In genomic region chr8:19707761-19708443, GRCm38 (mm10) we compare ENCODE assay signal across 16 mouse cellular contexts. TPM values are rescaled to one million over a fixed set of nuclear protein-coding genes. Genes with fewer than 3 reads are reported as not detected.
DNase-seq lines count a peak whose midpoint lies in the region; ATAC-seq and TF ChIP-seq lines count a peak whose summit lies in the region.
"Not testable (repeated sequence)": the region's sequence is repeated elsewhere in the genome, so short reads cannot be mapped to it uniquely, and the experiment has no call there.
"Had no signal": no experiment of that assay in that cellular context is flagged by ENCODE, and none has a peak within 500 bp of the region (broad histone marks: within the 10 kb centered on the region; RNA-seq: fewer than 3 reads in every experiment).

No protein-coding gene starts in this region.

- H3K9ac ChIP-seq in embryonic facial prominence, embryonic 15.5 days; heart, embryonic 11.5 days (ENCODE audit: low read depth, low read length); hindbrain, embryonic 16.5 days (ENCODE audit: low read depth, low read length); kidney, postnatal 0 days (ENCODE audit: low read depth, low read length); liver, embryonic 11.5 days (ENCODE audit: low read depth, low read length); midbrain, embryonic 12.5 days (replicated peaks); neural tube, embryonic 13.5 days: not testable (repeated sequence)

- not testable (repeated sequence) for H3K4me1 ChIP-seq in embryonic facial prominence, embryonic 15.5 days; heart, embryonic 11.5 days (ENCODE audit: control insufficient read depth, insufficient read depth, low read length); hindbrain, embryonic 16.5 days (ENCODE audit: control insufficient read depth, insufficient read depth, low read depth, low read length); kidney, postnatal 0 days (replicated peaks; ENCODE audit: insufficient read depth, low read length); liver, embryonic 11.5 days (replicated peaks; ENCODE audit: control insufficient read depth, insufficient read depth, low read length); midbrain, embryonic 12.5 days; neural tube, embryonic 13.5 days (replicated peaks)

- not testable (repeated sequence) for TF ChIP-seq CTCF in kidney, postnatal 0 days (IDR thresholded peaks at IDR 0.05; ENCODE audit: low read depth)

- H3K27me3 ChIP-seq in embryonic facial prominence, embryonic 15.5 days; heart, embryonic 11.5 days (ENCODE audit: control insufficient read depth, insufficient read depth, low read length); hindbrain, embryonic 16.5 days (replicated peaks; ENCODE audit: control insufficient read depth, insufficient read depth, low read length); kidney, postnatal 0 days (ENCODE audit: insufficient read depth, low read length); liver, embryonic 11.5 days (replicated peaks; ENCODE audit: control insufficient read depth, insufficient read depth, low read length); midbrain, embryonic 12.5 days; neural tube, embryonic 13.5 days: not testable (repeated sequence)

- WGBS in embryonic facial prominence, embryonic 15.5 days, result 82% methylated on average over 13 of the region's 15 CpGs
- WGBS in heart, embryonic 11.5 days (ENCODE audit: insufficient replicate concordance), result 77% methylated on average over 13 of the region's 15 CpGs
- WGBS in hindbrain, embryonic 16.5 days, result 85% methylated on average over 13 of the region's 15 CpGs
- WGBS in kidney, postnatal 0 days, result 85% methylated on average over 13 of the region's 15 CpGs
- WGBS in liver, embryonic 11.5 days, result 79% methylated on average over 13 of the region's 15 CpGs
- WGBS in midbrain, embryonic 12.5 days, result 83% methylated on average over 13 of the region's 15 CpGs
- 82% methylated on average over 13 of the region's 15 CpGs for WGBS in neural tube, embryonic 13.5 days

- ATAC-seq in embryonic facial prominence, embryonic 15.5 days (ENCODE audit: insufficient number of reproducible peaks, low FRiP score, low TSS enrichment, low read depth), result peak; percentile 67; the same call in 1 of the 2 replicates
- ATAC-seq in heart, embryonic 11.5 days (replicated peaks; ENCODE audit: insufficient number of reproducible peaks, low FRiP score, low TSS enrichment), result peak; percentile 44; the same call in 1 of the 2 replicates
- ATAC-seq in hindbrain, embryonic 16.5 days, result peak; percentile 58
- ATAC-seq in kidney, postnatal 0 days (replicated peaks; ENCODE audit: low FRiP score, low read depth), result peak; percentile 52
- ATAC-seq in liver, embryonic 11.5 days (replicated peaks; ENCODE audit: low FRiP score), result peak; percentile 47; the same call in 1 of the 2 replicates
- ATAC-seq in midbrain, embryonic 12.5 days (ENCODE audit: low FRiP score, low read depth), result peak; percentile 70
- ATAC-seq in neural tube, embryonic 13.5 days (ENCODE audit: low read depth), result peak; percentile 68

- not testable (repeated sequence) for H3K36me3 ChIP-seq in embryonic facial prominence, embryonic 15.5 days; heart, embryonic 11.5 days (ENCODE audit: control insufficient read depth, insufficient read depth, low read length); hindbrain, embryonic 16.5 days (ENCODE audit: control insufficient read depth, insufficient read depth, low read length); kidney, postnatal 0 days (ENCODE audit: insufficient read depth, low read length); liver, embryonic 11.5 days (ENCODE audit: control insufficient read depth, insufficient read depth, low read length); midbrain, embryonic 12.5 days; neural tube, embryonic 13.5 days

- not testable (repeated sequence) for H3K4me3 ChIP-seq in embryonic facial prominence, embryonic 15.5 days (replicated peaks); heart, embryonic 11.5 days (ENCODE audit: low read depth, low read length); hindbrain, embryonic 16.5 days (ENCODE audit: low read length); kidney, postnatal 0 days (replicated peaks; ENCODE audit: low read depth, low read length); liver, embryonic 11.5 days (ENCODE audit: low read depth, low read length); midbrain, embryonic 12.5 days; neural tube, embryonic 13.5 days

- not testable (repeated sequence) for H3K27ac ChIP-seq in embryonic facial prominence, embryonic 15.5 days (replicated peaks); heart, embryonic 11.5 days (ENCODE audit: low read depth, low read length); hindbrain, embryonic 16.5 days (ENCODE audit: low read depth, low read length); kidney, postnatal 0 days; liver, embryonic 11.5 days (ENCODE audit: low read depth, low read length); midbrain, embryonic 12.5 days (replicated peaks); neural tube, embryonic 13.5 days (replicated peaks)

- not testable (repeated sequence) for H3K4me2 ChIP-seq in embryonic facial prominence, embryonic 15.5 days (replicated peaks); heart, embryonic 11.5 days; hindbrain, embryonic 16.5 days (ENCODE audit: low read length); kidney, postnatal 0 days (ENCODE audit: low read length); liver, embryonic 11.5 days; midbrain, embryonic 12.5 days (replicated peaks); neural tube, embryonic 13.5 days

- not testable (repeated sequence) for H3K9me3 ChIP-seq in embryonic facial prominence, embryonic 15.5 days (replicated peaks); heart, embryonic 11.5 days (replicated peaks; ENCODE audit: control insufficient read depth, low read length); hindbrain, embryonic 16.5 days (ENCODE audit: control insufficient read depth, low read length); kidney, postnatal 0 days (replicated peaks; ENCODE audit: low read length); liver, embryonic 11.5 days (ENCODE audit: control insufficient read depth, low read length)
- H3K9me3 ChIP-seq in midbrain, embryonic 12.5 days, result peaks cover 13% of the 10 kb centered on the region
- peaks cover 10% of the 10 kb centered on the region; the same call in 1 of the 2 replicates for H3K9me3 ChIP-seq in neural tube, embryonic 13.5 days

- not testable (repeated sequence) for DNase-seq in kidney, postnatal 0 days (ENCODE audit: low spot score); liver, embryonic 11.5 days (ENCODE audit: low spot score)
- DNase-seq in urinary bladder, postnatal 4 days (ENCODE audit: low spot score in 2 of 2), result peak; percentile 35 to 76

RNA-seq across cellular contexts. Expression of gene 4930467E23Rik, which starts 21.5 kb away (rescaled TPM):
- polyA plus RNA-seq in embryonic facial prominence, embryonic 15.5 days (2015; fragmentation: Nextera tagmentation; extraction: Ambion mirVana), result 0.15 TPM in 1 of 2 replicates, not detected in the other
- not detected in 2 replicates for polyA plus RNA-seq in heart, embryonic 11.5 days (2014; fragmentation: Nextera tagmentation; extraction: Ambion mirVana)
- not detected in 2 replicates for polyA plus RNA-seq in hindbrain, embryonic 16.5 days (2015; fragmentation: Nextera tagmentation; extraction: Ambion mirVana)
- not detected in 2 replicates for polyA plus RNA-seq in kidney, postnatal 0 days (2015; fragmentation: Nextera tagmentation; extraction: Ambion mirVana)
- not detected in 2 replicates for polyA plus RNA-seq in liver, embryonic 11.5 days (2014; fragmentation: Nextera tagmentation; extraction: Ambion mirVana)
- 0.09 TPM in 1 of 2 replicates, not detected in the other for polyA plus RNA-seq in midbrain, embryonic 12.5 days (2016; fragmentation: Nextera tagmentation; extraction: Ambion mirVana)
- not detected in 2 replicates for polyA plus RNA-seq in neural tube, embryonic 13.5 days (2015; fragmentation: Nextera tagmentation; extraction: Ambion mirVana)
- polyA plus RNA-seq: activated CD4-positive, CD25-positive, alpha-beta regulatory T cell, adult 4 months; embryonic facial prominence, embryonic 10.5 days; forebrain, embryonic 10.5 days; heart, embryonic 13.5 days; kidney, adult 2 months; liver, embryonic 15.5 days; Patski; spleen, adult 2 months had no signal
